Mouse (Mus musculus) kidney, adult 11 months (tissue): Measurements from ENCODE around the gene Cdcp1.

Source experiments
- DNase-seq: peaks from one replicate; pipeline ENCODE4 v3.0.0; 2022

Cdcp1 gene

GRCm38 (mm10) chr9:123215621-123216440 is at the start of gene Cdcp1:
Cdcp1 (minus strand) TSS chr9:123216038.
- DNase-seq: peak; percentile 88

GRCm38 (mm10) chr9:123260611-123261021 is 44.8 kb upstream of the Cdcp1 start, which contains the start of gene Tmem158:
Tmem158 (minus strand) TSS chr9:123260764.
- DNase-seq: peak; percentile 84

GRCm38 (mm10) chr9:123259896-123260610 is 44.2 kb upstream of the Cdcp1 start:
- peak; percentile 69 for DNase-seq

GRCm38 (mm10) chr9:123259461-123259895 is 43.6 kb upstream of the Cdcp1 start:
- peak; percentile 7 for DNase-seq

GRCm38 (mm10) chr9:123258796-123259195 is 43.0 kb upstream of the Cdcp1 start:
- no peak for DNase-seq

GRCm38 (mm10) chr9:123255736-123256135 is 39.9 kb upstream of the Cdcp1 start:
- DNase-seq: no peak

- no peak for DNase-seq
Observed at GRCm38 (mm10) chr9:123247992-123248391, 32.2 kb upstream of the Cdcp1 start.

GRCm38 (mm10) chr9:123245146-123245545 is 29.3 kb upstream of the Cdcp1 start:
- no peak for DNase-seq

- no peak for DNase-seq
Observed at GRCm38 (mm10) chr9:123243988-123244387, 28.1 kb upstream of the Cdcp1 start.

GRCm38 (mm10) chr9:123241191-123241590 is 25.4 kb upstream of the Cdcp1 start:
- DNase-seq: no peak

GRCm38 (mm10) chr9:123240751-123241150 is 24.9 kb upstream of the Cdcp1 start:
- DNase-seq: no peak

GRCm38 (mm10) chr9:123240271-123240670 is 24.4 kb upstream of the Cdcp1 start:
- no peak for DNase-seq

- DNase-seq: no peak
Observed at GRCm38 (mm10) chr9:123239651-123240050, 23.8 kb upstream of the Cdcp1 start.

- no peak for DNase-seq
Observed at GRCm38 (mm10) chr9:123238256-123239045, 22.6 kb upstream of the Cdcp1 start.

- peak; percentile 32 for DNase-seq
Observed at GRCm38 (mm10) chr9:123237739-123238138, 21.9 kb upstream of the Cdcp1 start.

- no peak for DNase-seq
Observed at GRCm38 (mm10) chr9:123235621-123236020, 19.8 kb upstream of the Cdcp1 start.

GRCm38 (mm10) chr9:123229826-123230225 is 14.0 kb upstream of the Cdcp1 start:
- DNase-seq: no peak

GRCm38 (mm10) chr9:123228671-123229070 is 12.8 kb upstream of the Cdcp1 start:
- no peak for DNase-seq

- DNase-seq: no peak
Observed at GRCm38 (mm10) chr9:123227106-123227750, 11.4 kb upstream of the Cdcp1 start.

GRCm38 (mm10) chr9:123224863-123225431 is 9.1 kb upstream of the Cdcp1 start:
- no peak for DNase-seq

GRCm38 (mm10) chr9:123219826-123220225 is 4.0 kb upstream of the Cdcp1 start:
- no peak for DNase-seq

- peak; percentile 74 for DNase-seq
Observed at GRCm38 (mm10) chr9:123213371-123213770, 2.5 kb downstream of the Cdcp1 start.
